Mouse (Mus musculus): ENCODE measurements around the gene Rab27a.
A peak's percentile ranks its signal among the peaks of the same experiment; 100 is the strongest.

Rab27a gene

DNA sequence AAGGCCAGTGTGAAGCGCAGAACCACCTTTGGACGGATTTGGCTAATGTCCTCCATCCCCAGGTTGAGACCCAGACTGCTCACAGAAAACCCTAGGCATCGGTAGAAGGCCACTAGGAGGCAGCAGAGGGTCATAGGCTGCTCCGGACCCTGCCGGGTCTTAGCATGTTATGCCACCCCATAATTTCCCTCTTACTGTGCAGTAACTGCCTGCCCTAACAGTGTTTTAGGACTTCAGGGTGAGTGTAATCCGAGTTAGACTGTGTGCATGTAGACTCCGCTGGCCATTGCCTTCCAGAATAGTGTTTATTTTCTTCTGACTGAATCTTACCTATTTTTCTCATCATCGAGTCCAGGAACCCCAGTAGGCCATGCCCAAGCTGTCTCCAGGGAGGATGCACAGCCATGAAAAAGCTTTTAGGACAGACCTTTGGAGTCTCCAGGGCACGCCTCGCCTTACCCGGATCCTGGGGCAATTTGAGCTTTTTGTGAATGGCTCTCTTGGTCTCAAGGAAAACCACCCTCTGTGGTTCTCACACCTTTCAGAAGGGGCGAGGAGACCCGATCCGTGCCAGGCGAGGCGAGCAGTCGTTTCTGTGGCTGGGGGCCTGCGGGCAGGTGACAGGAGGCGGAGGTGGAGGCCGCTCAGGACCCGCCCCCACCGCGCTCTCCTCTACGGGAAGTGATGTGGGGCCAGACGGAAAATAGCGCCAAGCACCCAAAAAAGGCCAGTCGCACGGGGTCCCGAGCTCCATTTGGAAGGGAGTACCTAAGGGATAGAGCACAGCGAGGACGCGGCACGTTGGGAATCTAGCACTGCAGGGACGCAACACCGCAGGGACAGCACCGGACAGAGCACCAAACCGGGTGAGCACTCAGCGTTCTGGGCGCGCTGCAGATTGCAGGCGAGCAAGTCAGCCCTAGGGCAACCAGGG, at the start of gene Rab27a:
Gene Rab27a (plus strand): TSS at position 709 of the 934 bp plus-strand sequence.
- peak; percentile 88 to 95 for DNase-seq

DNA sequence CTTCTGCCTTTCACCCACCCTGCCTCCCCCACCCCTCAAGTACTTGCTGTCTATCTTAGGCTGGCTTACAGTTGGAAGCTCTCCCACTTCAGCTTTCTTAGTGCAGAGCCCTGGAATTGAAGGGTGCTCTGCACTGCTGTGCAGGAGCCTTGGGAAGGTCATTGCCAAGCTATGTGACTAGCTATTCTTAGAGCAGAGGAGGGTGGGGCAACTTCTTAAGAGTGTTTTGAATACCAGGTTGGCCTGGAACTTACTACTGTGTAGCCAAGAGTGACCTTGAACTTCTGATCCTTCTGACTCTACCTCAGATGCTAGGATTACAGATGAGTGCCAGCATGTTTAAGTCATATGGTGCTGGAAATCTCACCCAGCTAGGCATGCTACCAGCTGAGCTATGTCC, 48.5 kb upstream of the Rab27a start:
- no peak for DNase-seq

DNA sequence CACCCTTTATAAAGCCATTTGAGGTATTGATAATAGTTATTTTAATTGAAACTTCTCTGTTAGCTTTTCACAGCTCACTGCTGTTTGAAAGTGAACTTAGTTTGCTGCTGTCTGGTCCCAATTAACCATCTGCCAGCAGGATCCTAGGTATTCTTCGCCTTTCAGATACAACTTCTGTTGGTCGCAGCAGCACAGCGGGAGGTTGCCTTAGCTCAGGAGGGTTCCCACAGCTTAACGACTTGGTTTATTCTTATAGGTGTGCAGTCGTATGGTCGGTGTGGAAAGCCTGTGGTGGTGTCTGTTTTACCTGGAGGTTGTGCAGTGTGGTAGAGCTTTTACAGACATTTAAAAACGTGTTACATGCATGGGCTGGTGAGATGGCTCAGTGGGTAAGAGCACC, 47.8 kb upstream of the Rab27a start:
- no peak for DNase-seq

DNA sequence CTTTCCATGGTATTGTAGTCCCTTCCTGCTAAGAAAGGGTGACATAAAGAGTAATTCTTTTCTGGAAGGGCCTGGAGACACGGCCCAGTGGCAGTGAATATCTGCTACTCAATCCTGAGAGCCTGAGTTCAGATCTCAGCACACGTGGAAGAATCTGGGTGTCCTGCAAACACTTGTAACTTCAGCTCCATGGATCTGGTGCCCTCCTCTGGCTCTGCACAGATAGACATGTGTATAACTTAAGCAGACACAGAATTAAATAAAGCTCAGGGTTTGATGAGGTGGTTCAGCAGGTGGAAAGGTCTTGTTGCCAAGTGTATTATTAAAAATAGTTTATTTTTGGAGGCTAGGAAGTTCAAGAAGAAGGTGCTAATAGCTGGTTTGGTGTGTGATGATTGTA, 44.2 kb upstream of the Rab27a start:
- no peak for DNase-seq

DNA sequence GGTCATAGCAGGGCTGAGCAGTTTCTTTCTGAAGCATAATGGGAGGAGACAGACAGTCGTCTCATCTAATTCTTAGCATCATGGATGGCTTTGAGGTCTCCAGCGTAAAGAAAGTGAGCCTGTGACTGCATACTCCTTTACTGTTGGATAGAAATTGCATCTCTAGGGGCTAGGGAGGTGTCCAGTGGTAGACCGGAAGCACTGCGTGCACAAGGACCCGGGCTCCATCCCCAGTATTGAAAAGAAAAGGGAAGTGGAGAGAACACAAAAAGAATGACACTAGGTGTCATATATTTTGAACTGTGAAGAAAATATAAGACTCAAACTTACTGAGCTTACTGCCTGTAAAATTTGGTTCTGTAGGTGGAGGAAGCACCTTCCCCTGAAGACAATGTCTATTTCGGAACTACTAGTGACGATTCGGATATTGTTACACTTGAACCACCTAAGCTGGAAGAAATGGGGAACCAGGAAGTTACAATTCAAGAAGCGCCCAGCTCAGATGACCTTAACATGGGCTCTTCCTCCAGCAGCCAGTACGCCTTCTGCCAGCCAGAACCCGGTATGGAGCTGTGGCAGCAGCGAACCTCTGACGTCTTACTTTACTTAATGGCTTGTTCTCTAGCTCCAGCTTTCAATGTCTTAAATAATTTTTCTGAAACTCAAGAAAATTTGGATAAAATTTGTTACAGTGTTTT, 43.2 kb upstream of the Rab27a start:
- no peak for DNase-seq

DNA sequence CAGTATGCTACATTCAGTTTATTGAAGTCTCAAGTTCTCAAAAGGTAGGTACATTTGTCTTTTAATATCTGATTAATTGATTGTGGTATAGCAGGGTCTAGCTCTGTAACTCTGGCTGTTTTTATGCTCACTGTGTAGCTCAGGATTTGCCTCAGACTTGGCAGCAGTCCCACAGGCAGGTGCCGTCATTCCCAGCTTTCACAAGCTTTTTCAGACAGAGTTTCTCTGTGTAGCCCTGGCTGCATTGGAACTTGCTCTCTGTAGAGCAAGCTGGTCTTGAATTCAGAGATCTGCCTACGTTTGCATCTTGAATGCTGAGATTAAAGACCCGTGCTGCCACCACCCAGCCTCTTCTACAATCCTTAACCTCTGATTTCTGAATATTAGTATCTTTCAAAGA, 42.5 kb upstream of the Rab27a start:
- peak in 1 of 2 experiments; percentile 38 for DNase-seq

DNA sequence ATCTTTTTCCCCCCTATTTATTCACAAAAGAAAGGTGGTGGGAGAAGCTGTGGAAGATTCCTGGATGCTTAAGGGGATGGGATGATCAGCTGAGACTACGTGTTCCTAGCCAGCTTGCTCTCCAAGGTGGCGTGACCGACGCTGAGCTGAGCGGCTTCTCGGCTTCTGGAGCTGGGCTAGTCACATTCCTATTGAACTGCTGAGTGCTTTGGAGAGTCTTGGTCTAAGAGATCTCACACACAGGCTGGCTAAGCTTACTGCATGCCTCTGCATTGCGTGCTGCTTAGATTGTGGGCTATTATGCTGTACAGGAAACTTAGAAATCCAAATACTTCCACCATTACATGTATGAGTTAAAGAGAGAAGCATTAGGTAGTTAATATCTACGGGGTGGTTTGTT, 40.6 kb upstream of the Rab27a start:
- no peak for DNase-seq

DNA sequence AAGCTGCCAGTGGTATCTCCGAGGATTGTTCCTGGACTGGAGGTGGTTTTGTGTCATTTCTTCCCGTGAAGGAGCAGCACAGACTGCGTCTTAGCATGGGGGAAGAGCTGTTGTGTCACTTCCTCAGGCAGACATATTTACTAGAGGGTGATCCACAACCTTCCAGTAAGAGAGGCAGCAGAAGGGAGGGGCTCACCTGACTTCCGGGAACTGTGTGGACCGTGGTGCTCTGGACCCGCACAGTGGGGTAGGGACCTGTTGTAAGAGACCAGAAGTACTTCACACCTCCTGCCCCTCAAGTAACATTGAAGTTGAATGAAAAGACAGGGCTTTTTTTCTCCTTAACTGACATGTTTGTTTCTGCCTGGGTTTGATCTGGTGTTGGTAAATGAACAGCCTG, 39.5 kb upstream of the Rab27a start:
- no peak for DNase-seq

DNA sequence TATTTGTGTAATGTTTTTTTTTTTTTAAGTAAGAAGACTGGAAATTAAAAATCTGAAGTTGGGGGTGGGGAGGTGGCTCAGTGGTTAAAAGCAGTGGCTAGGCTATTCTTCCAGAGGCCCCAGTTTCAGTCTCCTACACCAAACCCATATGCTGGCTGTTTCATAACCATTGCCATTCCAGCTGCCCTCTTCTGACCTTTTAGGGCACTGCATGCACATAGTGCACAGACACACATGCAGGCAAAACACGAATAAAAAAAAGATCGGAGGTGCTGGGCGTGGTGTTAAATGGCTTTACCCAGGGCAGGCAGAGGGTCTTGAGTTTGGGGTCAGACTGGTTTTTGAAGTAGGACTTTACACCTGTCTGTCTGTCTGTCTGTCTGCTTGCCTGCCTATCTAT, 38.5 kb upstream of the Rab27a start:
- DNase-seq, result no peak

DNA sequence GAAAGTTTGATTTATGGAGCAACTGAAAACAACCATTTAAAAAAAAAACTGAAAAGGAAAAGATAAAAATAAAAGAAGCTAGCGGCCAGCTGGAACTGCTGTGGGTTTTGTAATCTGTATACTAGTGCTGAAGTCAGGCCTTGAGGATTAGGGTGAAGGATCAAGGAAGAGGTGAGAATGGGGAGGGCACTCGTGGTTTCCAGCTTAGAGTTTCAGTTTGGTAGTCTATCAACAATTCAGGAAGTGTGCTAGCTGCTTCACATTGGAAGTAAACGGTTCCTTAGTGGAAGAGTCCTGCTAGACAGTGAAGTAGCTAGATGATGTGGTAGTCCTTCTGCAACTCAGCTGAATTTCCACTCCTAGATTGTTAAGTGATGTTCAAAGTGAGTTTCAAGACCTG, 36.3 kb upstream of the Rab27a start:
- no peak for DNase-seq

DNA sequence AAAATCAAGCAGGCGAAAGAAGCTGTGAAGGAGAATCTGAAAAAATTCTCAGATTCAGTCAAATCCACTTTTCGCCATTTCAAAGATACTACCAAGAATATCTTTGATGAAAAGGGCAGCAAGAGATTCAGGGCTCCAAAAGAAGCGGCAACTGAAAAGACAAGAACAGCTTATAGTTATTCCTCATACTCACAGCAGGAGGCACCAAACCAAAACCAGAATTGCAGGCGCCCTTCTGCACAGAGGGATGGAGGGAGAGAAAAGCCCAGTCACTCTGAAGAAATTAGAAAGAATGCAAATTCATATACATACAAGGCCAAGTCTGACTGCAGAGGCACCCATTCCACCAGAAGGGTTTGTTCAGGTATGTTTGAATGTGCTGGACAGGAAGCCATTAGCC, 32.0 kb upstream of the Rab27a start:
- no peak for DNase-seq

DNA sequence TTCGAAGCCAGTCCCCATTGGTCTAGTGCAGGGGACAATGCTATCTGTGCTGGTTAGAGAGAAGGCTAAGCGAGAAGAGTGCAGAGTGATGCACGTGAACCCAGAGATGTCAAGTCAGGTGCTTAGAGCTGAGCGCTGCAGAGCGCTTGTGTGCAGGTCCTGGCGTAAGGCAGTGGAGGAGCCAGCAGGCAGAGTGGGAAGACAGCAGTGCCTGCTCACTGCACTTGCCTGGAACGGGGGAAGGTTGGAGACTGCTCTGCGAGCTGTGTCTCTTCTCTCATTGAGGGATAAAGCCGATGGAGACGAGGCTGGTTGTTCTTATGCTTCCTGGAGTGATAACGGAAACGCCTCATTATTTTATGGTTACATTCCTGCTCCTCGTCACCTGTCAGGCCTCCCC, 29.9 kb upstream of the Rab27a start:
- no peak for DNase-seq

DNA sequence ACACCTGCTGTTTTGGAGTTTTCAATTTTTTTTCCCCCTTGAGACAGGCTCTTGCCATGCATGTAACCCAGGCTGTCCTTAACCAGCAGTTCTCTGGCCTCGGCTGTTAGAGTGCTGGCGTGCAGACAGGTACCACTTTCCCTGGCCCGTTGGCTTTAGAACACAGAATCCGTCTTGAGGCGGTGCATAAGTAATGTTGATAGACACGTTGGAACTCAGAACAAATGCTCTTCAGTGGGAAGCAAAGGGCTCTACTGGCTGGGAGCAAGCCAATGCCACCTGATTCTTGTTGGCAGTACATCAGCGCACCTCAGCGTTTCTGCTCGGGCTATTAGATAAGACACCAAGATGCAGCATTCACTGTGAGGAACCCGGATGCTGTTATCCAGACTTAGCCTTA, 24.8 kb upstream of the Rab27a start:
- DNase-seq, result peak; percentile 63 to 77

DNA sequence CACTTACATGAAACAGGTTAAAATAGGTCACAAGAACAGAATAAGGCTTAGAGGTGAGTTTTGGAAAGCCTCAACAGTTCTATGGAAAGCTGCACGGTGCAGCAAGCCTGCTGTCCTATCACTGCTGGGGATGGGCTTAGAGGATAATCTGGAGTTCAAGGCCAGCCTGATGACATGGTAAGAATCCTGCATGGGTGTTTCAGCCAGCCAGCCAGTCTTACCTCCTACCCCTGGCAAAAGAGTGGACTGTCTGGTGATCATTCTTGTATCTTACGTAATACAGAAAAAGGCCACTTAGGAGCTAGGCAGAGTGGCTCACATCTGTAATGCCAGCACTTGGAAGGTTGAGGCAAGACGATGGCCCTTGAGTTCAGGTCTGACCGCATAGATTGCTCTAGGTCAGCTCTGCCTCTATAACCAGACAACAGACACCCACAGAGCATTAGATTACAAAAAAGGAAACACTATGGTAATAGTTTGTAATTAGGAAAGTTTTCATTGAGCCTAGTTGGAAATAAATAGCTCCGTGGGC, 24.0 kb upstream of the Rab27a start:
- DNase-seq, result no peak

DNA sequence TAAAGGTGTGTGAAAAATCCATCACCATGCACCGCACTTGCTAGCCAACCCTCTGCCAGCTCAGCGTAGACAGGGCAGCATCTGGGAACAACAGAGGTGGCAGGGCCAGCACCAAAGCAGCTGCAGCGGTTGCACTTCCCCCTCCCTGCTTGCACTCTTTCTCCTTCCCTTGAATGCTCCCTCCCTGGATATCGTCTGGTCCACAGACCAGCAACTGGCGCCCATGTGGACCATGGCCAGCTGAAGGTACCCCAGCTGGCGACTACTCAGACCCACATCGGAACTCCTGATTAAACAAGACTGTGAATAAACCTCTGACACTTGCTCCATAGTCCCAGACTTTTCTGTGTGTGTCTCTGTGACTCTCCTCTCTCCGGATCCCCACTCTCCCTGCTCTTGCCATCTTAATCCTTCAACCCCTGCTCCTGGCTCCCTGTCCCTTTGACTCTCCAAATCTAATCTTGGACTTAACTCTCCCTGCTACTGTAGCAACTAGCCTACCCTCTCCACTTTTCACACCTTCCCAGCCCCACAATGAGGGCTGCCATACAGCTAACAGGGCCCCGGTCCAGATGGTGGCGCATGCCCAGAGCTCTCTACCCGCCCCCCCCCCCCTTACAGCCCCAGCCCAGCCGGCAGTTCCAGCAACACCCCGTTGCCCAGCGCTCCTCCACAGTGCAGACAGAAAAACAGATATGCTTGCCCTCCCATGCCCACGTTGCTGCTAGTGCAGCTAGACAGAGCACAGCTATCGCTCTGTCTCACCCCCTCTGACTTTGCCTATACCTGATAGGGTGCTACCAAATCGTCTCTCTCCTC, 18.6 kb upstream of the Rab27a start:
- peak in 1 of 2 experiments; percentile 54 for DNase-seq

DNA sequence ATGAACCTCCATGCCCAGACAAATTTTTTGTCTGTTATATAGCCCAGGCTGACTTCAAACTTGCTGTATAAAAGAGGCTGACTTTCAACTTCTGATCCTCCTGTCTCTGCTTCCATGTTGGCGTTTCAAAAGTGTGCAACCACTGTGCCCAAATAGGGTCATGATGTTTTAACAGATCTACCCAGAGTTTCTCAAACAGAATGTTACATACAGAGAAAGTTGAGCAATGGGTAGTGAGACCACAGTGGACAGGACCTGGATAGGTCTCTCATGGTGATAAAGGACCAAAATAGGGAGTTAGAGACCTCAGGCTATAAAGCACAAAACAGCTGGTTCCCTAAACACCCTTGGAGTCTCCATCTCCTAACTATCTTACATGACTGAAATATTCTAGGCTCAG, 14.2 kb upstream of the Rab27a start:
- DNase-seq, result no peak

DNA sequence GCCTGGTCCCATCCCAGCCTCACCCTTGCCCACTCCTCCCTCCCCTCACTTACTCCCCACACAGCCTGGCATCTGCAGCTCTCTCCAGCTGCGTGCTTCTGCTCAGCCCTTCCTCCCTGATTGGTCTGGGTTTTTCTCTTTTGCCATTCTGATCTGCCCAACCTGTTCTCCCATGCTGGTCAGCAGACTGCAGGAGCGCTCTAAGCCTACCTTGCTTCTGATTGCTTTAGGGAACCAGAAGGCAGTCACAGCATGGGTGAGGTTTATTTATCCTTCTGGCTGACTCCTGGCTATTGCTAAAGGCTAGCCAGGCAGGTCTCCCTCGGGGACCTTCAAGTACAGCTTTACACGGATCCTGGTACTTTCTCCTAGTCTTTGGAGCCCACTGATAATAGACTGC, 13.2 kb upstream of the Rab27a start:
- peak; percentile 57 to 70 for DNase-seq

DNA sequence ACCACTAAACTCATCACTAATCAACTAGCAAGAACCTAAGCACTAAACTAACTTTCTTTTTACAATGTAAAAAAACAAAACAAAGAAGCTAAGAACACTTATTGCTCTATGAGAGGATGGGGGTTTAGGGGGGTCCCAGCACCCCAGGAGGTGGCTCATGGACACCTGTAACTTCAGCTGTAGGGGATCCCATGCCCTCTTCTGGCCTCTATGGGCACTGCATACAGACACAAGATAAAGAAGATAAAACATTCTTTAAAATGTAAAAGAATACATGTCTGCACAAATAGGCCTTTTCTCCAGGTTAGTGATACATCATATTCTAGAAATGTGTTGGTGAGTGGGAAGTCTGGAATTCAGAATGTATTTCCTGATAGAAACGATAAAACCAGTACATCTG, 11.2 kb upstream of the Rab27a start:
- DNase-seq, result no peak

DNA sequence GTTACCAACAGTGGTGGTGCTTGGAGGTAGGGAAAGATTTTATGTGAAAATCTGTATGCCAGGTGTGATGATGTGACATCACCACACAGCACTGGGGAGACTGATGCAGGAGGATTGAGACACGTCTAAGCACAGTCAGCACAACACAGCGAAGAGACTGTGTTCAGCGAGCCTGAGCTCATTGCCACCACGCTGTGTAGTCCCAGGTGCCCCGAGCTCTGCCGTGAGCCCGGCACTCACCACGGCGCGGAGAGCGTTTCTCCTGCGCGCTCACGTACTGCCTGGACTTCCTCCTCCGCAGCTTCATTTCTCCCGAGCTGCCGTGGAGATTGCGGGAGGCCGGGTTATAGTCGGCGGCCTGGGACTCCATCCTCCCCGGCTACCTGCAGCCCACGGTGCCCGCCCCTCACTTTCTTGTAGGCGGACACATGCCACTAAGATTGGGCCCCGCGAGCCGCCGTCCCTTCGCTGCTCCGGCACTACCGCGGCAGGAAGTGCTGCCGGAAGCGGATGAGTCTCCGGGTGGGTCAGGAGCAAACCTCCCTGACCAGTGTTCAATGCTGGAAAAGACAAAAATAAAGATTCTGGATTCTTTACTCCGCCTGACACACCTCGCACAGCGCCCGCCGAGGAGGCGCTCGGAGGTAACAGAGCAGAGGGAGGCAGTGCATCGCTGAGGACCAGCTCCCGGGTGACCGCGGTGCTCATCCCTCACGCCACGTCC, 5.3 kb upstream of the Rab27a start:
- DNase-seq, result peak; percentile 97 to 98

DNA sequence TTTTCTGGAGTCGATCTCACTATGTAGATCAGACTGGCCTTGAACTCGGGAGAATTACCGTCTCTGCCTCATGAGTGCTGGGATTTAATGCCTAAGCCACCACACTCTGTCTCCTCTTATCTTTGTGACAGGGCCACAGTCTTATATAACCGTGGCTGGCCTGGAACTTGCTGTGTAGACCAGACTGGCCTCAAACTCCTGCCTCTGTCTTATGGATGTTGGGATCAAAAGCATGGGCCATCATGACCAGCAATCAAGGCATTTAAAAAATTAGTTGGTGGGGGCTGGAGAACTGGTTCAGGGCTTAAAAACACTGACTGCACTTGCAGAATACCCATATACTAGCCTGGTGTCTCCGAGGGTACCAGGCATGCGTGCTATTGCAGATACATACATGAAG, 4.6 kb upstream of the Rab27a start, which contains the start of gene Pigb:
Gene Pigb (minus strand): TSS at position 299 of the 400 bp plus-strand sequence.
- DNase-seq, result no peak

DNA sequence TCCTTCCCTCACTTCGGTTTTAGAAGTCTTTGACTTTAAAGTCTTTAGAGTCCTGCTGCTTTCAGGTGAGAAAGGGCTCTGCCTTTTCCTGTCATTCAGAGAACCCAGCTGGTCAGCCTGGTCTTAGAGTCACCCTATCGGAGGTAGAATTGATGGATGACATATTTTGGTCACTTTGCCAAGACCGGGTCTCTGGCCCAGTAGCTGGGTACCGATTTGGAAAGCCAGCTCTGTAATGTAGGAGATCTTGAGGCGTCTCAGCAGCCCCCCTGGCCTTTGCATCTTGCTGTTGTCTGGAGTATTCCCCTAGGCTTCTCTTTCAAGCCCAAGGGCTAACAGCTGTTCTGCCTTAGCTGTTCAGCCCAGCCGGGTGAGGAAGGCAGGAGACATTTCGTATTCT, 550 bp downstream of the Rab27a start:
- DNase-seq, result peak; percentile 38 to 53

DNA sequence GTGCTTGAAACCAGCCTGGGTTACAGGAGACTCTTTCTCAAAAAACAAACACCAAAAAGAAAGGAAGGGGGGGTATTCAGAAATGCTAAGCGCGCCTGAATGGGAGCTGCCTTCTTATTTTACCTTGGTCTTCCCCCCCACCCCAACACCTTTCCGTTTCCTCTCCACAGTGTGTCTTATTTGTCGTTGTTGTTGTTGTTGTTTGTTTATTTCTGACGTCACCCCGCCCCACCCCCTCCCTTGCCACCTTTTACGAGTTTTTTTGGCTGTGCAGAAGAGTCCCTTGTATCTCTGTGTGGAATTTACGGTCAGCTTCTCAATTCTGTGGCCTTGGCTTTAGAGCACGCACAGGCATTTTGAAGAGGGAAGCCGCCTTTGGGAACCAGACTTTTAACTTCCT, 1.1 kb downstream of the Rab27a start:
- DNase-seq, result no peak

All from cerebellum, postnatal 25 days (tissue).